Mouse (Mus musculus) midbrain, embryonic 12.5 days (tissue): Measurements from ENCODE around the gene Ralgapa2. TPM values are rescaled to one million over a fixed set of nuclear protein-coding genes. Genes with fewer than 3 reads are reported as not detected.
A peak's percentile ranks its signal among the peaks of the same experiment; 100 is the strongest.

Experiments used
- ATAC-seq: fragments of 200-750 bp; cut with Nextera tagmentation; 2 replicates; pipeline ENCODE4 v1.8.0; 2017; ENCODE audit warnings: low read depth, moderate TSS enrichment, moderate library complexity; ENCODE audit not compliant: low FRiP score
- H3K27ac ChIP-seq: fragments of 300-500 bp; sonication (generic); replicated peaks from 2 replicates; pipeline ENCODE4 v1.5.1; 2016; ENCODE audit warnings: mild to moderate bottlenecking
- H3K27me3 ChIP-seq: fragments of 300-500 bp; sonication (generic); 2 replicates; pipeline ENCODE4 v1.6.1; 2016; ENCODE audit warnings: mild to moderate bottlenecking
- H3K36me3 ChIP-seq: fragments of 300-500 bp; sonication (generic); 2 replicates; pipeline ENCODE4 v1.6.1; 2016
- H3K4me1 ChIP-seq: fragments of 300-500 bp; sonication (generic); 2 replicates; pipeline ENCODE4 v1.6.1; 2016
- H3K4me2 ChIP-seq: fragments of 300-500 bp; sonication (generic); replicated peaks from 2 replicates; pipeline ENCODE4 v1.6.1; 2016; ENCODE audit warnings: mild to moderate bottlenecking, moderate library complexity
- H3K4me3 ChIP-seq: fragments of 300-500 bp; sonication (generic); 2 replicates; pipeline ENCODE4 v1.5.1; 2016; ENCODE audit warnings: mild to moderate bottlenecking
- H3K9ac ChIP-seq: fragments of 300-500 bp; sonication (generic); replicated peaks from 2 replicates; pipeline ENCODE4 v1.6.1; 2016; ENCODE audit warnings: mild to moderate bottlenecking, moderate library complexity
- H3K9me3 ChIP-seq: fragments of 300-500 bp; sonication (generic); 2 replicates; pipeline ENCODE4 v1.6.1; 2016; ENCODE audit warnings: mild to moderate bottlenecking
- WGBS: fragments of 180-500 bp; shearing (Covaris S2); methylation state at CpG from one replicate; pipeline ENCODE4 v1.1.7; 2016; 5-methylcytosine and 5-hydroxymethylcytosine counted together
- polyA plus RNA-seq: library from polyadenylated mRNA; unstranded; fragments of >200 nt; fragmentation: Nextera tagmentation; extraction: Ambion mirVana; gene quantifications from 2 replicates; pipeline ENCODE4 v1.2.1, GENCODE M21; 2016

Ralgapa2 gene
- polyA plus RNA-seq, 1 experiment from 2014 or later, result 14.2 TPM

DNA sequence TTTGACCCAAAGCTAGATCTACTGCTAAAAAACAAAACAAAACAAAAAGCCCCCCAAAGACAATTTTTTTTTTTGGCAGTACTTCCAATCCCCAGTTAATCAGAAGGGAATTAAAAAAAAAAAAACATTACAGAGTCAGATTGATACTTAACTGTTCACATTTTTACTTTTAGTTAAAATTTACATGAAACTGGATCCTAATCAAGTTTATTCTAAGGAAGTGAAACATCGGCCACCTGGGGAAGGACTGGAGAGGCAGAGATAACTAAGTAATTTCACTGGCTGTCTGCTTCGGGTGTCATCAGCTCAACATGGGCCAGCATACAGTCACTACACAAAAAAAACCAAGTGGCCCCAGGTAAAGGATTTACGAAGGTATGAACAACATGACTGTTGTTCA lies 201.4 kb downstream of the Ralgapa2 start:
- no peak for ATAC-seq
- H3K4me3 ChIP-seq, result no peak overlapping the region
- H3K9ac ChIP-seq, result no peak overlapping the region
- H3K9me3 ChIP-seq, result no peaks in the 10 kb centered on the region
- H3K27ac ChIP-seq, result no peak overlapping the region
- peaks cover 14% of the 10 kb centered on the region; the same call in 1 of the 2 replicates for H3K4me1 ChIP-seq
- no peaks in the 10 kb centered on the region for H3K36me3 ChIP-seq
- WGBS, result 83% methylated on average over 3 of the region's 3 CpGs
- no peak overlapping the region for H3K4me2 ChIP-seq
- H3K27me3 ChIP-seq, result no peaks in the 10 kb centered on the region

DNA sequence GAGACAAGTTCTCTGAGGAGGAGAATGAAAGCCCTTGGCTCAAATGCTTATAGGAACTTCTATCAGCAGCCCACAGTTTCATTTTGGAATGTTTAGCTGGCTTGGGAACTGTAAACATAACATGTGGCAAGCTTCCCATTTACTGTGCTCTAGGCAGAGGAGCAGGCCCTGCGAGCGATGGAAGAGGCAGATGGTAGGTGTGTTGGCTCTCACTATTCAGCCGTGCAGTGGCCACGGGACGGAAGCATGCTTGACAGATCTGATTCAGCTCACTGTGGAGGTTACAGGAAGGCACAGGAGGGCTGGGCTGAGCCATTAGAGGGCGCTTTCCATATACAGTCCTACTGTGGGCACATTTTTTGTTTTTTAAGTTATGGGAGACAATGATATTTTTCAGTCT lies 201.9 kb downstream of the Ralgapa2 start:
- Histone ChIP-seq H3K4me2 (no peak overlapping the region), H3K27ac (no peak overlapping the region), H3K4me3 (no peak overlapping the region), H3K9me3 (no peaks in the 10 kb centered on the region), H3K9ac (no peak overlapping the region), H3K4me1 (peaks cover 14% of the 10 kb centered on the region; the same call in 1 of the 2 replicates), H3K27me3 (no peaks in the 10 kb centered on the region), H3K36me3 (no peaks in the 10 kb centered on the region)
- 54% methylated on average over 6 of the region's 6 CpGs for WGBS
- no peak for ATAC-seq

DNA sequence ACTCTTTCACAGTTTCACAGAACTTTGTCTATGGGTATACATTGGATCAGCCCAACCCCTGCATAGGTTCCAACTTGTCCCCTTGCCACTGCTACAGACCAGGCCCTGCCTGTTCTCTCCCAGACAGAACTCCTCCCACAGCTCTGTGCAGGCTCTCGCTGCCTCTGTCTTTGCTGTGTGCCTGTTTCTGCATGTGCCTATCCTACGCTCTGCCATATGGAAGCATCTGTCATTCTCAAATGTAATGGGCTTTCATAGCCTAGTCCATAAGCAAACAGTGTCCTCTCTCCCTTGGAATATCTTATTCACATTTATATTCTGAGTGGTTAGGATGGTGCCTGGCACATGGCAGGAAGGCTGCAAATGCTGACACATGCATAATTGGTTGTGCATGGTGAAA lies 202.7 kb downstream of the Ralgapa2 start:
- H3K9me3 ChIP-seq, result no peaks in the 10 kb centered on the region
- H3K4me2 ChIP-seq, result no peak overlapping the region
- H3K27ac ChIP-seq, result 0 out of 2 replicates have a peak overlapping the region, but pooled peaks have one; percentile 3
- 0 out of 2 replicates have a peak, but pooled peaks have one; percentile 41 for ATAC-seq
- no peak overlapping the region for H3K4me3 ChIP-seq
- no peaks in the 10 kb centered on the region for H3K27me3 ChIP-seq
- H3K4me1 ChIP-seq, result peaks cover 14% of the 10 kb centered on the region; the same call in 1 of the 2 replicates
- WGBS, result 71% methylated on average over 2 of the region's 2 CpGs
- H3K9ac ChIP-seq, result no peak overlapping the region
- no peaks in the 10 kb centered on the region for H3K36me3 ChIP-seq

DNA sequence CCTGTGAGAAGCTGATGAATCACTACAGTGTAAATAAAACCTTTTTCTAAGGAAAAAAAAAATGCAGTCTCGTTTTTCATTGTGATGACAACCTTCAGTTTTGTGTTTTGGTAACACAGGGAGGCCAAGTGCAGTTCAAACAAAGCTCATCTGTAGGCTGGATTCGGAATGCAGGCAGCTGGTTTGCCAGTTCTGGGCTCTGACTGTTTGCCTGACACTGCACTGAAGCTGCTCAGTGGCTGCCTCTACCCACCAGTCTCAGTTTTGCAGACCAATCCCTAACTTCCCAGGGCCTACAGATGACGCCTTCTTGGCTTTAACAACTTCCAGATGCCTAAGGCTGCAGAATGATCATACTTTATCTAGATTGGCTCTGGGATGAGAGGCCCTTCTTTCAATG lies 205.1 kb downstream of the Ralgapa2 start:
- H3K9ac ChIP-seq, result no peak overlapping the region
- H3K27ac ChIP-seq, result no peak overlapping the region
- WGBS, result 67% methylated on average over 3 of the region's 3 CpGs
- no peak overlapping the region for H3K4me2 ChIP-seq
- H3K36me3 ChIP-seq, result no peaks in the 10 kb centered on the region
- H3K4me1 ChIP-seq, result peaks cover 23% of the 10 kb centered on the region
- no peaks in the 10 kb centered on the region for H3K27me3 ChIP-seq
- H3K9me3 ChIP-seq, result no peaks in the 10 kb centered on the region
- H3K4me3 ChIP-seq, result no peak overlapping the region
- ATAC-seq, result no peak

DNA sequence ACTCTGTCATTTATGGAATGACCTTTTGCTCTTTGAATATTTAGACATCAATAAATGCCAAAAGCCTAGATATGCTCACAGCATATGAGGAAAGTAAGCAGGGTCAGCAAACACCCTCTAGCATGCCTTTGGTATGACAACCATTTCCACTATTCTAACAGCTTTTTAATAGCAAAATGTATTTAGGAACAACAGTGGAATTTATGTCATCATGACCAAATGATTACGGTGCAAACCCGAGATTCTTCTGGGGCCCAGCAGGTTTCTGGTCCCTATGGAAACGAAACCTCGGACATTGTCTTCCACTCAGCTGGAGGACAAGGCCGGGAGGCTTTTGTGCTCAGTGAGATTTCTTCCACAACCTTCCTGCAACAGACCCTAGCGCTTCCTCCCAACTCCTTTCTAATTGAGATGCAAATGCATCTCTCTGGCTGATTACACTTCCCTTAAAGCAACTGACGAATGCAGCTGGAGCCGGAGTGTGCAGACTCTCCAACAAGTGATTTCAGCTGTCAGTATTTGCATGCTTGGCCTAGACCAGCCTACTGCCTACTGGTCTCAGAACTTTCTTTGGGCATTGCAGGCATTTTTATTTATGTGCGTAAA lies 209.9 kb downstream of the Ralgapa2 start:
- no peak overlapping the region for H3K9ac ChIP-seq
- peak overlapping the region; percentile 75 for H3K27ac ChIP-seq
- peaks cover 44% of the 10 kb centered on the region for H3K4me1 ChIP-seq
- no peaks in the 10 kb centered on the region; the same call in 1 of the 2 replicates for H3K27me3 ChIP-seq
- H3K9me3 ChIP-seq, result no peaks in the 10 kb centered on the region
- H3K36me3 ChIP-seq, result no peaks in the 10 kb centered on the region
- H3K4me3 ChIP-seq, result no peak overlapping the region
- ATAC-seq, result peak; percentile 78
- 9% methylated on average over 9 of the region's 9 CpGs for WGBS
- peak overlapping the region; percentile 2; the same call in 1 of the 2 replicates for H3K4me2 ChIP-seq

DNA sequence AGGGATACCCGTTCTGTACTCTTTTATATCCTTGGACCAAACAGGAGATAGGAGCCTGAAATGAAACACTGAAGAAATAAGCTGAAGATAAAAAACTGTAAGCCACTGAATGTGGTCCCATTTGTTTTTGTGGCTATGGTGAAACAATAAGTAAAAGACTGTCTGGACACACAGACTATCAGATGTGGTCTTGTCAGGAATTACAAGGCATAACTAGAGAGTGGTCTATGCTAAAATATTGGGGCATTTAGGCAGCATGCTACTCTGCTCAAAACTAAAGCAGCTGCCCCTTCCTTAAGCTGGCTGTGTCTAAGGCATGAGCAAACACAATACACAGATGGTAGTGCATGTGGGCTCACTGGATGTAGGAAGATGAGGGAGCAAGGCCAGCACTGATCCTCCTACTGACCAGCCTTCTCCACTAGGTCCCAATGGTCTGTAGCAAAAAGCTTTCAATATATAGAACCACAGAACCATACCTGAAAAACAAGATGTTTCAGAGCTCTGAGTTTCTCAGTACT lies 211.6 kb downstream of the Ralgapa2 start:
- Histone ChIP-seq H3K36me3 (no peaks in the 10 kb centered on the region), H3K9ac (no peak overlapping the region), H3K4me3 (no peak overlapping the region), H3K4me1 (peaks cover 44% of the 10 kb centered on the region), H3K27me3 (no peaks in the 10 kb centered on the region; the same call in 1 of the 2 replicates), H3K4me2 (no peak overlapping the region), H3K27ac (peak overlapping the region; percentile 75), H3K9me3 (no peaks in the 10 kb centered on the region)
- peak; percentile 29 for ATAC-seq
- WGBS, result 9% methylated on average over 1 of the region's 1 CpGs

DNA sequence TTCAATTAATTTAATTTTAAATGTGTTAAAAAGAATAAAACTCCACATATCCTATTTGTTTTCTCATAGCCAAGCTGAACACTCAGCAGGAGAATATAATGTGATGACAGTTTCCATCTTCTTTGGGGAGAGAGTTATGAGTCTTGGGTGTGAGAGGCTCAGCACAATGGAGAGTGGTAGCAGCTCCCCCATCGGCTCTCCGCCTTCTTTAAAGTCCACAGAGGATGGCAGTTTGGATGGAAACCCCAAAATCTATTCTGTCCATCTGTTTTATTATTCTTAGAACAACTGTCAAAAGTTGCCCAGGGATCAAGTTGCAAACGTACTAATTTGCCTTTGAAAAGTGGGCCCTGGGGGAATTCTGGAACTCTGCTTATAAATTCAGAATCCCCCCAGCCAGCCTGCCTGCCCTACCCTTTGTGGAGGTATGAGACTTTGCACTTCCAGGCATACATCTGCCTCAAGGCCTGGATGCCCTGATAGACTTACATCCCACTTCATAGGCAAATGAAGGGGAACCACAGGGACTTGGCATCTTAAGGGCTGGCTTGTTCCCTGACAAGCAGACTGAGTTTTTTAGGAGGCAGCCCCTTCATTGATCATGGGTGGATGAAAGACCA lies 212.2 kb downstream of the Ralgapa2 start:
- Histone ChIP-seq H3K9me3 (no peaks in the 10 kb centered on the region), H3K27ac (peak overlapping the region; percentile 75), H3K9ac (no peak overlapping the region), H3K4me3 (no peak overlapping the region), H3K4me1 (peaks cover 44% of the 10 kb centered on the region), H3K27me3 (no peaks in the 10 kb centered on the region; the same call in 1 of the 2 replicates), H3K4me2 (no peak overlapping the region), H3K36me3 (no peaks in the 10 kb centered on the region)
- WGBS, result 10% methylated on average over 3 of the region's 3 CpGs
- peak; percentile 71 for ATAC-seq

DNA sequence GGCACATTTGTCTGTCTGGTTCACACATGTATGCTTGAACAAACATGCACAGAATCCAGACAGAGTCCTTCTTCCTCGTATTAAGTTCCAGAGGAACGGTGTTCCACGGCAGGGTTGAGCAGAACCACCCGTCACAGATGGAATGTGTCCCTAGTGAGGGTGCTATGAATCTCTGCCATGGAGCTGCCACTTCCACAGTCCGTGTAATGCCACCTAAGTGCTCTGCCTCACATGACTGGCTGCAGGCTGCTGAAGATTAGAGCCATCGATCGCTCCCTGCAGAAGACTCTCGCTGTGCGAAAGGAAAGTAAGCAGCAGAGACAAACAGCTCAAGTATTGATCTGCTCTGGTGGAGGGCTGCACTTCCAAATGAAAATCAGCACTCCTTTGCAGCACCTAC lies 218.6 kb downstream of the Ralgapa2 start:
- Histone ChIP-seq H3K27ac (peak overlapping the region; percentile 42; the same call in 1 of the 2 replicates), H3K9ac (no peak overlapping the region), H3K4me3 (no peak overlapping the region), H3K4me1 (peaks cover 33% of the 10 kb centered on the region), H3K27me3 (0 out of 2 replicates have a peak, but pooled peaks cover 6% of the 10 kb centered on the region), H3K36me3 (no peaks in the 10 kb centered on the region), H3K9me3 (no peaks in the 10 kb centered on the region), H3K4me2 (no peak overlapping the region)
- WGBS, result 74% methylated on average over 9 of the region's 9 CpGs
- no peak for ATAC-seq

DNA sequence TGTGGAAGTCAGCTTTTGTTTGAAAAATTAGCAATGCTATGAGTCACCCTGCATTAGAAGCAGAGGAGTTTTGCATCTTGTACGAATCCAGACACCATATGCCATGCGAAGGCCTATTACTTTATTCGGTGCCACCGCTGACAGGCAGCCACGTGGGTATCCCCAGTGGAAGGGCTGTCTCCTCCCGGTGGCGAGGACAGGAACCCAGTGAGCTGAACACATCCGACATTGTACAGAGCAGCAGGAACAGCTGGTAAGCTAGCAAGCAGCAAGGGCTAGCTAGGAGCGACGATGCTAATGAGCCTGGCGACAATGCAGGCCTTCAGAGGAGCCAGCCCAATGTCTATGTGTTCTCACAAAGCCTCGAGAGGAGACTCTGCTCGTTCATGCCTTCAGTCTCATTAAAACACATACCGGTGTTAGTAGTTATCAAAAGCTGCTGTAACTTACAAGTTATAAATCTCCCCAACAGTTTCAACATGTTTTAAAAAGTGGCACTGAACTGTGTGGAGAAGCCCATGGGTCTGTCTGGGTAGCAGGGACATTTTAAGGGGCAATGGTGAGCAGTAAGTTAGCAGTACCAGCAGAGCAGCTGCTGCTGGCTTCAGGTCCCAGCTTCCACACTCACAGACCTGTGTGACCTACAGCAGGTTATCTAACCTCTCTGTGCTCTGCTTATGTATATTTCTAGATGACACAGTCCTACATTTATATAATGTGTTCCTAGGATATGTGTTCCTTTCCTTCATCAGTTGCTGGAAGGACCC lies 221.1 kb downstream of the Ralgapa2 start:
- Histone ChIP-seq H3K4me1 (peaks cover 33% of the 10 kb centered on the region), H3K4me3 (no peak overlapping the region), H3K4me2 (no peak overlapping the region), H3K36me3 (no peaks in the 10 kb centered on the region), H3K27ac (peak overlapping the region; percentile 83), H3K27me3 (0 out of 2 replicates have a peak, but pooled peaks cover 6% of the 10 kb centered on the region), H3K9me3 (no peaks in the 10 kb centered on the region), H3K9ac (no peak overlapping the region)
- peak; percentile 98 for ATAC-seq
- 6% methylated on average over 14 of the region's 14 CpGs for WGBS

DNA sequence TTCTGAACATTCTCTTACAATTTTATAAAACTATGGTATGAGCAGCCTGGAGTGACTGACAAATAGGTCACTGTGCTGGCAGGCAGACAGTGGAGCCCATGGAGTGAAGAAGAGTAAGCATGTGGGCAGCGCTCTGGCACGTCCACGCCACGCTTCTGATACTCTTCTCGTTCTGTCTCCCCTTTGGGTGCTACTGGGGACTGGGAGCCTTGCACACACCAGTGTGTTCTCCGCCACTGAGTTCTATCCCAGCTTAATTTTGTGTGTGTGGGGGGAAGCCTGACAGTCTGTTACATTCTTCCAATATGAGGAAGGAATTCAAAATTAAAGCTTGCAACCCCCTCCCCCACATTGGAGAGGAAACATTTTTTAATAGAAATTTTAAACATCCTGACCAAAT lies 221.8 kb downstream of the Ralgapa2 start:
- H3K4me1 ChIP-seq, result peaks cover 33% of the 10 kb centered on the region
- H3K27me3 ChIP-seq, result 0 out of 2 replicates have a peak, but pooled peaks cover 6% of the 10 kb centered on the region
- no peak for ATAC-seq
- no peaks in the 10 kb centered on the region for H3K9me3 ChIP-seq
- no peak overlapping the region for H3K4me2 ChIP-seq
- no peak overlapping the region for H3K9ac ChIP-seq
- no peaks in the 10 kb centered on the region for H3K36me3 ChIP-seq
- peak overlapping the region; percentile 83 for H3K27ac ChIP-seq
- H3K4me3 ChIP-seq, result no peak overlapping the region
- WGBS, result 79% methylated on average over 6 of the region's 6 CpGs

DNA sequence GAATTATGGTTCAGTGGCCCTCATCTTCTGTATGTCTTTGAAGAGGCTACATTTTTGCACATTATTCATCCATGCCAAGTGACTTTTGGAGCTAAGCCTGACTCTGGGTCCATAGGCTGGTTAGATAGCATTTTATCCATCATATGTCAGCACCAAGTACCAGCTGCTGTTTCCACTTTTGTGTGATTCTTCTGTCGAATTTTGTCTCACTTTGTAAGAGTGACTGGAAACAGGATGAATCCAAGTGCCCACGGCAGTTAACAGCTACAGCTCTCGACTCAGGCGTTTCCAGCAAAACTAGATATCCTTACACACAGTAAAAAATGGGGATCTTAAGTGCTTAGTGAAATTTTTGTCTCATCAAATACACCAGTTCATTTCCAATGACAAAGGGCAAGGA lies 222.8 kb downstream of the Ralgapa2 start:
- Histone ChIP-seq H3K4me2 (no peak overlapping the region), H3K4me3 (no peak overlapping the region), H3K27ac (no peak overlapping the region), H3K36me3 (no peaks in the 10 kb centered on the region), H3K4me1 (peaks cover 33% of the 10 kb centered on the region), H3K9me3 (no peaks in the 10 kb centered on the region), H3K9ac (no peak overlapping the region), H3K27me3 (0 out of 2 replicates have a peak, but pooled peaks cover 6% of the 10 kb centered on the region)
- no peak for ATAC-seq
- WGBS, result 94% methylated on average over 4 of the region's 4 CpGs

DNA sequence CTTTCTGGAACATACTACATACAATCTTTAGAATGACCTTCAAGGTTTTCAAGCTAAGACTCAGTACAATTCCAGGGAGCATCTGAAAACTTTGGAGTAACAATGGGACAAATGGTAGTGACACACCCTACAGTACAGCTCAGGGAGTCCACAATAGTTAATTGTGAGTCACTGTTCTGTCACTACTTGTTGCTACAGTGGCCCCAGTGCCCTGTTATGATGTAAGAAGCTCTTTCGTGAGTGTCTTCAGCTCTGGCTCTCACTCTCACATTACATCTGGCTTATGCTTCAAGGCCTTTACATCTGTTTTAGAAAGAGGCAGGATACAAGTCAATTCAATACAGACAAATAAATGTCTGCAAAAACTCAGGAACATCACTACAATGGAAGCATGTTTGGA lies 223.8 kb downstream of the Ralgapa2 start:
- 0 out of 2 replicates have a peak, but pooled peaks cover 2% of the 10 kb centered on the region for H3K27me3 ChIP-seq
- H3K4me2 ChIP-seq, result no peak overlapping the region
- H3K4me1 ChIP-seq, result peaks cover 28% of the 10 kb centered on the region
- ATAC-seq, result no peak
- no peaks in the 10 kb centered on the region for H3K36me3 ChIP-seq
- no peak overlapping the region for H3K9ac ChIP-seq
- no peak overlapping the region for H3K4me3 ChIP-seq
- no peaks in the 10 kb centered on the region for H3K9me3 ChIP-seq
- WGBS, result 87% methylated on average over 1 of the region's 1 CpGs
- H3K27ac ChIP-seq, result no peak overlapping the region
